Mouse (Mus musculus): ENCODE measurements around the gene Itgav. TPM values are rescaled to one million over a fixed set of nuclear protein-coding genes. Genes with fewer than 3 reads are reported as not detected.

The Itgav gene
- polyA plus RNA-seq, 1 experiment = not detected

DNA sequence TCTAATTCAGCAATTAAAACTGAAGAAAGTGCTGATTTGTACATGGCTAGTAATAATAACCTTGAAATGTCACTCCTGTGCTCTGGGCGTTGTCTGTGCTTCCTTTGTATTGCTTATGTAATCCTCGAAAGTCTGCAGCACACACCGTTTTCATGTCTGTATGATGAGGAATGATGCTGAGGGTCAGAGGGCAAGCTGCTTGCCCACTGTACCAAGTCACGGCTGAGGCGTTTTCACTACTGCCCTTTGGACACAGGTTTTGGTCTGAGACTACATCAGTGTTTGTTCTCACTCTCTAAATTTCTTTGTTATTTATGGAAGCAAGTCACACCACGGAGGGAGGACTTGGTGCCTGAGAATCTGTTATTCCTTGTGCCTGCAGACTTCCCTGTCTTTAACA lies 41.9 kb downstream of the Itgav start:
- peaks cover 8% of the 10 kb centered on the region; the same call in 1 of the 2 replicates for H3K4me1 ChIP-seq (ENCODE audit: control insufficient read depth, insufficient read depth, low read length)
- 71% methylated on average over 6 of the region's 6 CpGs for WGBS
- TF ChIP-seq CTCF (IDR thresholded peaks at IDR 0.05; ENCODE audit: insufficient read depth, low read depth, low read length) (no peak), POLR2A (IDR thresholded peaks at IDR 0.05; ENCODE audit: insufficient read depth, low read depth, low read length) (no peak)
- no peak overlapping the region for H3K27ac ChIP-seq (ENCODE audit: insufficient read depth, low read depth, low read length)
- no peak overlapping the region for H3K4me3 ChIP-seq (ENCODE audit: insufficient read depth, low read depth, low read length)

DNA sequence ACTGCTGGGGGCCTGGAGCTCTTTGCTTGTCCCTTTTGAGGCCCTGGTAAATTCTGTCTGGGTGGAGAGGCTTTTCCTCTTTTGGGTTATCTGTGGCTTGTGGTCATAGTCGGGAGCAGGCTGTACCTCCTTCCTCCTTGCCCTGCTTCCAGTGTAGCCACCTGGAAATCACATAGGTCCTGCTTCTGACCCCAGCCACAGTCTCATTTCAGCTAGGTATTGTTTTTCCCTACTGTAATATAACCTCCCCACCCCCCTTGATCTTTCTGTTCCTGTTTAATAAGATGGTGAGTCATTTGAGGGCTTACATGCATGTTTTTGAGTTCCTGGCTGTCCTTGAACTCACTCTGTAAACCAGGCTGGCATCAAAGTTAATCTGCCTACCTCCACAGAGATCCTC lies 42.7 kb downstream of the Itgav start:
- TF ChIP-seq POLR2A (IDR thresholded peaks at IDR 0.05; ENCODE audit: insufficient read depth, low read depth, low read length) = no peak
- no peak for TF ChIP-seq CTCF (IDR thresholded peaks at IDR 0.05; ENCODE audit: insufficient read depth, low read depth, low read length)
- 87% methylated on average over 1 of the region's 1 CpGs for WGBS
- Histone ChIP-seq H3K4me1 (ENCODE audit: control insufficient read depth, insufficient read depth, low read length) (peaks cover 8% of the 10 kb centered on the region; the same call in 1 of the 2 replicates), H3K27ac (ENCODE audit: insufficient read depth, low read depth, low read length) (no peak overlapping the region), H3K4me3 (ENCODE audit: insufficient read depth, low read depth, low read length) (no peak overlapping the region)

DNA sequence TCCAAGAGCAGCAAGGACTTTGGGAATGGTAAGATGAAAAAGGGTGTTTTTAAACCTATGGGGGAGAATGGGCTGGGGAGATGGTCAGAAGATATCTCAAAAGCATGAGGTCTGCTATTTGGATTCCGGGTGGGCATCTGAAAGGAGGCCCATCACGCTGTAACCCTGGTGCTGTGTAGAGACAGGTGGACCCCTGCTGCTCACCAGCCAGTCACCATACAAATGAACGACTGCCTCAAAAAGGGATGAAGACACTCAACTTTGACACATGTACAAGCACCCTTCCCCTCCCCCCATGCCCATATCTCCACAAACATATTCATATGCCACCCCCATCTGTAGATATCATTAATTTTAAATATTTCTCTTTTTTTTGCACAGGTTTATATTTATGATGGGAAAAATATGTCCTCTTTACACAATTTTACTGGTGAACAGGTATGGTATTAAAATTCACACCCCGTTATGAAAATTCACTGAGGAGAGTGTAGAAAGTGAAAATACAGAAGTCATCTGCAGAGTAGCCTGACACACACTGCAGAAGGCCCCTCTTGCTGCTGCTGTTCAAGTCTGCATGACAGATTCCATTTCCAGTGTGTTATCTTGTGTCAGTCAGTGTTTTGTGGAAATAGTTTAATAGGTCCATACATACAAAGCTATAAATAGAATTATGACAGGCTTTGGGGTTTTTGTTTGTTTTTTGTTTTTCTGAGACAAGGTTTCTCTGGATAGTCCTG lies 44.3 kb downstream of the Itgav start:
- TF ChIP-seq CTCF (IDR thresholded peaks at IDR 0.05; ENCODE audit: insufficient read depth, low read depth, low read length) = no peak
- no peak for TF ChIP-seq POLR2A (IDR thresholded peaks at IDR 0.05; ENCODE audit: insufficient read depth, low read depth, low read length)
- Histone ChIP-seq H3K27ac (ENCODE audit: insufficient read depth, low read depth, low read length) (no peak overlapping the region), H3K4me1 (ENCODE audit: control insufficient read depth, insufficient read depth, low read length) (peaks cover 8% of the 10 kb centered on the region; the same call in 1 of the 2 replicates), H3K4me3 (ENCODE audit: insufficient read depth, low read depth, low read length) (no peak overlapping the region)
- WGBS = 91% methylated on average over 4 of the region's 4 CpGs

DNA sequence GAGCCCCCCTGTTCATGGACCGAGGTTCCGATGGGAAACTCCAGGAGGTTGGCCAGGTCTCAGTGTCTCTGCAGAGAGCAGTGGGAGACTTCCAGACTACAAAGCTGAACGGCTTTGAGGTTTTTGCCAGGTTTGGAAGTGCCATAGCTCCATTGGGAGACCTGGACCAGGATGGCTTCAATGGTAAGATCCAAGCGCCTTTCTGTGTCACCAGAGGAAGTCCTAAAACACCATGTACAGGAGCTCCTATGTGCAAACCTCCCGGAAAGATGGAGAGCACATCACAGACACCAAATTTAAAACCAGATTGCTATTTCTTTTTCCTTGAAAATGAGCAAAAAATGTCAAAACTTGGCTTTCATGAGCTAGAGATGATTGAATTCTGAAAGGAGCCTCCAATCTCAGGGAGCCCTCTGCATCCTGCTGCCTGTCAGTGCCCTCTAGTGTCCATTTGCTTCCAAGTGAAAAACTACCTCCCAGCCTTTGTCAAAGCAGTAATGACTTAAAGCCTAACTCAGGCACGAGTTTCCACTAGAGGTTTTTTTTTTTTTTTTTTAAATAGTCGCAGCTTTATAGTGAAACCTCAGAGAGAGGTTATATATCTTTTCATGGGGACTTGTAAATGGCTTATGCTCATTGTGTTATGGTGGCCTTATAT lies 47.1 kb downstream of the Itgav start:
- Histone ChIP-seq H3K4me1 (ENCODE audit: control insufficient read depth, insufficient read depth, low read length) (peaks cover 6% of the 10 kb centered on the region; the same call in 1 of the 2 replicates), H3K27ac (ENCODE audit: insufficient read depth, low read depth, low read length) (no peak overlapping the region; the same call in 1 of the 2 replicates), H3K4me3 (ENCODE audit: insufficient read depth, low read depth, low read length) (no peak overlapping the region)
- WGBS = 60% methylated on average over 7 of the region's 7 CpGs
- TF ChIP-seq POLR2A (IDR thresholded peaks at IDR 0.05; ENCODE audit: insufficient read depth, low read depth, low read length) (no peak), CTCF (IDR thresholded peaks at IDR 0.05; ENCODE audit: insufficient read depth, low read depth, low read length) (no peak)

DNA sequence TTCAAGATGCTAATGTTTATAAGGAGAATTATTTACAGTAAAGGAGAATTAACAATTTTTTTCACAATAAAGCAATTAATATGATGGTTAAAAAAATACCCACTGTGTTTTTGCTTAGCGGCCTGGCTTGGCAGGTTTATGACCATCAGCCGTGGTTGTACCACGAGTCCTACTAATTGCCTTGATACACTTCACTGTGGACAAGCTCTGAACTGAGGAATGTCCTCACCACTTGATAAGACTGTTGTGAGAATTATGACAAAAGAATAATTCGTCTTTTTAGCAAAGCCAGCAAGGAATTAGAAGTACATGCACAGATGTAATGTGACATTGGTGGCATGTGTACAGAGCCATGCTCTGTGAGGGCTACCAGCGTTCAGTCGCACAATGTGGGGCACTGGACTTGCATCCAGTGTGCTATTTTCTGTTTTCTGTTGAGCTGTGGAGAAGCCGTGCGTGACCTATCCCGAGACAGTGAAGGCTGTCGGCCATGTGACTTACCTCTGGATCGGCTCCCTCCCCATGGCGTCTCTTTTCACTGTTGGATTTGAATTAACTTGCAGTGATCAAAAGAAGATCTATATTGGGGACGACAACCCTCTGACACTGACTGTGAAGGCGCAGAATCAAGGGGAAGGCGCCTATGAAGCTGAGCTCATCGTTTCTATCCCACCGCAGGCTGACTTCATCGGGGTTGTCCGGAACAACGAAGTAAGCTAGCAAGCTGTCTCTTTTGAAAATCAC lies 67.3 kb downstream of the Itgav start:
- 60% methylated on average over 20 of the region's 20 CpGs for WGBS
- TF ChIP-seq POLR2A (IDR thresholded peaks at IDR 0.05; ENCODE audit: insufficient read depth, low read depth, low read length) = no peak

DNA sequence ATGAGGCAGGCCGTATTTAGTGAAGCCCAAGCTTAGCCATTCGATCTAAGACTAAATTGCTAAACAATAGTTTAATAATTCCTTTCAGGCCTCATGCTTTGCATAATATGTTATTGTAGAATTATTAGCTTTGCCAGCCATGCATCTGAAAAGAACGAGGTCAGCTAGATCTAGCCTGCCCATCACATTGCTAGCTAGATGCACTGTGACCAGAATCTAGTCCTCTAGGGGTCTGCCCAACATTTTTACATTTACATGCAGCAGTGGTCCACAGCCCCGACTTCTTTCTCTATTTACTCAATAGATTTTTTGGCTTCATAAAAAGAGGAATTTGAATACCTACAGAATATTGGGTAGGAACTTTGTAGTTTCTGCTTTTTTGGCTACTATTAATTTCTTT lies 67.9 kb downstream of the Itgav start:
- Histone ChIP-seq H3K27ac (ENCODE audit: insufficient read depth, low read depth, low read length) (no peak overlapping the region), H3K4me1 (ENCODE audit: control insufficient read depth, insufficient read depth, low read length) (peaks cover 4% of the 10 kb centered on the region; the same call in 1 of the 2 replicates), H3K4me3 (ENCODE audit: insufficient read depth, low read depth, low read length) (no peak overlapping the region)
- TF ChIP-seq POLR2A (IDR thresholded peaks at IDR 0.05; ENCODE audit: insufficient read depth, low read depth, low read length) (no peak), CTCF (IDR thresholded peaks at IDR 0.05; ENCODE audit: insufficient read depth, low read depth, low read length) (no peak)
- WGBS = 60% methylated on average over 4 of the region's 4 CpGs

More for the DNA sequence above, 67.3 kb downstream of the Itgav start:
- Histone ChIP-seq H3K4me1 (ENCODE audit: control insufficient read depth, insufficient read depth, low read length) (peaks cover 4% of the 10 kb centered on the region; the same call in 1 of the 2 replicates), H3K4me3 (ENCODE audit: insufficient read depth, low read depth, low read length) (no peak overlapping the region), H3K27ac (ENCODE audit: insufficient read depth, low read depth, low read length) (no peak overlapping the region)

DNA sequence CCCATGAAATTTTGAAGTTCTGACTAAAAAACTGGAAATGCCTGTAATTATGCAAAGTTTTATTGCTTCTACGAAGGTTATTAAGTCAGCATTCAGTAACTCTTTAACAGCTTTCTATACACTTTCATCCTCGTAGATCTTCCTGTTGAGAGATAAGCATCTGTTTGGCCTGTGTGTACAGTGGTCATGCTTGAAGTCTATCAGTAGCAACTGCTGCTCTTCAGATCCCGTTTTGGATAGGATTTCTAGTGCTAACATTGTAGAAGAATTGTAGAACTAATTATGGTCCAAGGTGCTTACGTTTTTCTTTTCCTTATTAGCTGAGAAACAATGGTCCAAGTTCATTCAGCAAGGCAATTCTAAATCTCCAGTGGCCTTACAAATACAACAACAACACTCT lies 71.6 kb downstream of the Itgav start:
- WGBS = 70% methylated on average over 4 of the region's 4 CpGs
- no peak overlapping the region for H3K27ac ChIP-seq (ENCODE audit: insufficient read depth, low read depth, low read length)
- no peak overlapping the region for H3K4me3 ChIP-seq (ENCODE audit: insufficient read depth, low read depth, low read length)
- TF ChIP-seq POLR2A (IDR thresholded peaks at IDR 0.05; ENCODE audit: insufficient read depth, low read depth, low read length) (no peak), CTCF (IDR thresholded peaks at IDR 0.05; ENCODE audit: insufficient read depth, low read depth, low read length) (no peak)
- H3K4me1 ChIP-seq (ENCODE audit: control insufficient read depth, insufficient read depth, low read length) = peaks cover 4% of the 10 kb centered on the region; the same call in 1 of the 2 replicates

DNA sequence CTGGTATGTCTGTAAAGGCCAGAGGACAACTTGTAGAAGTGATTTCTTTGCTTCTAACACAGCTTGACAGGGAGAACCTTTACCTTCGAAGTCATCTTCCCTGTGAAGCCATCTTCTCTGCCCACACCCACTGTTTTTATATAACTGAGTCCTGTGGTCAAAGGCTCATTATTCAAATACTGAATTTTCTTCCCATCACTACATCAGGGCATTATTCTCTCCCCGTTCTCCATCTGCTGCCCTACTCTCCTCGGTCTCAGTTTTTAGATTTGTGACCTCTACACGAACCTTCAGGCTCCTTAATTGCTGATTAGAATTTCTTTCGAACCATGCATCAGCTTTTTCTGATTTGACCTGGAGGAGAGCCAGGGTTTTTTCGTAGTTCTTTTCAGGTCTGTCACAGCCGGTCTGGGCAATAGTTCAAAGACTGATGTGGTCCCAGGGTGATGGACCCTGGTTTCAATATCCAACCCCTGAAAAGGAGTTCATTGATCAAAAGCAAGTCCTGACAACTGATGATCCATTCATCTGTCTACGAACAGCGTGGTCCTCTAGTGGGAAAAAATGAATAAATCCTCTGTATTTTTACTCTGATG lies 73.8 kb downstream of the Itgav start:
- Histone ChIP-seq H3K27ac (ENCODE audit: insufficient read depth, low read depth, low read length) (no peak overlapping the region), H3K4me1 (ENCODE audit: control insufficient read depth, insufficient read depth, low read length) (no peaks in the 10 kb centered on the region), H3K4me3 (ENCODE audit: insufficient read depth, low read depth, low read length) (no peak overlapping the region)
- TF ChIP-seq POLR2A (IDR thresholded peaks at IDR 0.05; ENCODE audit: insufficient read depth, low read depth, low read length) = no peak
- no peak for TF ChIP-seq CTCF (IDR thresholded peaks at IDR 0.05; ENCODE audit: insufficient read depth, low read depth, low read length)
- WGBS = 55% methylated on average over 9 of the region's 9 CpGs

Data from olfactory bulb, adult 2 months (tissue).